Mouse (Mus musculus) limb, embryonic 11.5 days (tissue): Measurements from ENCODE around the gene Vsir. TPM values are rescaled to one million over a fixed set of nuclear protein-coding genes. Genes with fewer than 3 reads are reported as not detected.

Experiments
- ATAC-seq: fragments of 200-750 bp; cut with Nextera tagmentation; 2 replicates; pipeline ENCODE4 v1.8.0; 2017; ENCODE audit warnings: low read depth; ENCODE audit not compliant: insufficient number of reproducible peaks, low FRiP score, low TSS enrichment
- DNase-seq: peaks from one replicate; pipeline ENCODE4 v3.0.0-alpha.2; 2015; ENCODE audit warnings: low spot score
- H3K27ac ChIP-seq: fragments of 300-500 bp; sonication (generic); replicated peaks from 2 replicates; pipeline ENCODE4 v1.5.1; 2014; ENCODE audit warnings: low read depth, mild to moderate bottlenecking, low read length
- H3K27me3 ChIP-seq: fragments of 300-500 bp; sonication (generic); 2 replicates; pipeline ENCODE4 v1.6.1; 2014; ENCODE audit warnings: mild to moderate bottlenecking, low read length, mixed read lengths; ENCODE audit not compliant: control insufficient read depth, insufficient read depth
- H3K36me3 ChIP-seq: fragments of 300-500 bp; sonication (generic); 2 replicates; pipeline ENCODE4 v1.6.1; 2014; ENCODE audit warnings: mild to moderate bottlenecking, low read length, moderate library complexity, mixed read lengths; ENCODE audit not compliant: control insufficient read depth, insufficient read depth
- H3K4me1 ChIP-seq: fragments of 300-500 bp; sonication (generic); 2 replicates; pipeline ENCODE4 v1.6.1; 2014; ENCODE audit warnings: low read length, mixed read lengths; ENCODE audit not compliant: control insufficient read depth, insufficient read depth
- H3K4me2 ChIP-seq: fragments of 300-500 bp; sonication (generic); 2 replicates; pipeline ENCODE4 v1.6.1; 2014; ENCODE audit warnings: low read depth, mild to moderate bottlenecking, moderate library complexity; ENCODE audit not compliant: severe bottlenecking
- H3K4me3 ChIP-seq: fragments of 300-500 bp; sonication (generic); 2 replicates; pipeline ENCODE4 v1.5.1; 2014; ENCODE audit warnings: low read depth, low read length
- H3K9ac ChIP-seq: fragments of 300-500 bp; sonication (generic); 2 replicates; pipeline ENCODE4 v1.6.1; 2014; ENCODE audit warnings: mild to moderate bottlenecking, low read length
- H3K9me3 ChIP-seq: fragments of 300-500 bp; sonication (generic); 2 replicates; pipeline ENCODE4 v1.6.1; 2016; ENCODE audit warnings: low read length; ENCODE audit not compliant: control insufficient read depth
- WGBS: fragments of 180-500 bp; shearing (Covaris S2); extraction: QIAGEN DNeasy Blood & Tissue Kit; methylation state at CpG from one replicate; pipeline ENCODE4 v1.1.7; 2014; 5-methylcytosine and 5-hydroxymethylcytosine counted together
- polyA plus RNA-seq: library from polyadenylated mRNA; unstranded; fragments of >200 nt; fragmentation: Nextera tagmentation; extraction: Ambion mirVana; gene quantifications from 2 replicates; pipeline ENCODE4 v1.2.1, GENCODE M21; 2014

The Vsir gene
- polyA plus RNA-seq, 1 experiment from 2014 or later: 2.4 TPM

DNA sequence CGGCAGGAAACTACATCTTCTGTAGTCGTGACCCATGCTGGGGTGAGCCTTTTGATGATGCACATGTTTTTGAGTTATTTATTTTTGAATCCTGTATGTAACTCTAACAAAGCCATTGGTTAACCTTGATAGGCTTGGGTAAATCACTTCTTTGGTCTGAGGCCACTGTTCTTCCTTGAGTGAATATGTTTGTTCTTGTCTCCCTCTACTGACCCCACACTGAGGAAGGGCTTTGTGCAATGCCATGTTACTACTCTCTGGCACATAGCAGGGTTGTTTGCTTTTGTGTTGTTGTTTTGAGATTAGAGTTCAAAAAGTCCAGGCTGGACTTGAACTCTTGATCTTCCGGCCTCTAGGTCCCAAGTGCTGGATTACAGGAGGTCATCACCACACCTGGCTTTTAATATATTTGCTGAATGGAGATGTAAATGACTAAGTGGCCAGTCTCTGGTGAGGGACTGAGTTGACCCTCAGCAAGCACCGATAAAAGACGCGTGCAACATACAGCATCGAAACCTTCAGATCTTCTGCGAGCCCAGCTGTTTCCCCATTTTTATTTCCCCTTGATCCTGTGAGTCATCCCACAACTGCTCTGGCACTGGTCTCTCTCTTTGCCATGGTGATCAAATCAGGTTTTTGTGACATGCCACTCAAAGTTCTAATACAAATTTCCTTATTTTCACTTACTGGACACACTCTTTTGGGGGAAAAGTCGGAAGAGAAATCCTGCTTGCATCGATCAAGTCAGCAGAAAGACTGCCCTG lies 51.6 kb downstream of the Vsir start:
- no peak overlapping the region for H3K4me2 ChIP-seq

DNA sequence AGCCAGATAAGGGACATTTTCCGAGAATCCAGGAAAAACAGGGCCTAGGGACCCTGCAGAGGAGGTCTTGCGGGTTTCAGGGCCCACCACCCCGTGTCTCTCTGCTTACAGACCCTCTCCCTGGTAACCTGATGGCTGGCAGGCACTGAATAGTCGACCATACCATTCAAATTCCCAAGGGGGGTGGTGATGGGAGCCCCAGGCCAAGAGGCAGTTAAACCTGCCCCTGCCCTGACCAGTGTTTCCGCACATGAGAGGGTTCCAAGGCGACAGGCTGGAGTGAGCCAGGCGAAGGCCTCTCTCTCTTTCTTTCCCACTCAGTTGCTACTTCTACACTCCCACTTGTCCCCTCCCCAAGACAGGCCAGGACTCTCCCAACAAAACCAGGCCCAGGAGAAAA lies 52.8 kb downstream of the Vsir start, which contains the start of gene Gm17455:
TSS of gene Gm17455 (plus strand) at position 278 of the 400 bp plus-strand sequence.
- Histone ChIP-seq H3K9me3 (no peaks in the 10 kb centered on the region), H3K4me3 (no peak within 1 kb of the TSS), H3K27me3 (no peaks in the 10 kb centered on the region), H3K4me2 (no peak within 1 kb of the TSS), H3K27ac (no peak within 1 kb of the TSS), H3K36me3 (no peaks in the 10 kb centered on the region), H3K9ac (0 out of 2 replicates have a peak within 1 kb of the TSS, but pooled peaks have one; percentile 3), H3K4me1 (no peaks in the 10 kb centered on the region)
- DNase-seq (no peak), ATAC-seq (no peak)
- 49% methylated on average over 7 of the region's 7 CpGs for WGBS

More for the DNA sequence above, 51.6 kb downstream of the Vsir start:
- Histone ChIP-seq H3K9me3 (no peaks in the 10 kb centered on the region), H3K4me3 (no peak overlapping the region), H3K27ac (no peak overlapping the region), H3K27me3 (no peaks in the 10 kb centered on the region), H3K4me1 (no peaks in the 10 kb centered on the region), H3K36me3 (no peaks in the 10 kb centered on the region), H3K9ac (no peak overlapping the region)
- WGBS: 91% methylated on average over 10 of the region's 10 CpGs
- ATAC-seq (no peak), DNase-seq (no peak)

DNA sequence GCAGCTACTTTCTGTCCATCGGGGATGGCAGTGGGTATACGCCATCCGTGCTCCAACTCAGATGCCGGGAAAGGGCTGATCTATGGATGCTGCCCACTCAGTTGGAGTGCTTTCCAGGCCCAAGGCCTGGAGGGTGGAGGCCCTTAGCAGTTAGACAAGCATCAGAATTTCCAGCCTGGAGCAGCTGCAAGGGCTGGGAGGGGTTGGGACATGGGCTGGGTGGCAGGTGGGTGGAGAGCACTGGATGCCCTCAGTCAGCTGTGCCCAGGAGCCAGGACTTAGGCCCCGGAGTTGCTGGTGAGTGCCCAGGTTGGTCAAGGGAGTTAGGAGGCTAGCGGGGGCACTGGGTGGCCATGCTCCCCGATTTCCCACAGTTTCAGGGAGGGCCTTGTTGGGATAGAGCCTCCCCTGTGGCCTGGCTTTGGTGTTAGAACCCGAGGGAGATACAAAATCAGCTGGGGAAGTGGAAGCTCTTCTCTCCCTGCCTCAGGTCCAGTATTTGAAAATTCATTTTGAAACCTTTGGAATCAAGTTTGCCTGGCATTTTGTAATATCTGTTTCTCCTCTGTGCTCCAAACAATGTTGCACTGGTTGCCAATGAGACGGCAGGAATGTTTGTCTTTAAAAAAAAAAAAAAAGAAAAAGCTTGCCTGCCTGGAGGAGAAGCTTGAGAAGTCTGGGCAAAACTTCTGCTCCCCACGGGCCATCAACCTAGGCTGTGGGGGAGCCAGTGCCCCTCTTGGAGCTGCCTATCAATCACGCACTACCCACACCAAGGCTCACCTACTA lies 54.0 kb downstream of the Vsir start:
- no peak for ATAC-seq
- no peak overlapping the region for H3K4me2 ChIP-seq
- 82% methylated on average over 11 of the region's 11 CpGs for WGBS
- DNase-seq: no peak
- no peak overlapping the region for H3K4me3 ChIP-seq
- no peaks in the 10 kb centered on the region for H3K36me3 ChIP-seq
- H3K4me1 ChIP-seq: no peaks in the 10 kb centered on the region
- H3K9ac ChIP-seq: no peak overlapping the region
- H3K9me3 ChIP-seq: no peaks in the 10 kb centered on the region
- no peak overlapping the region for H3K27ac ChIP-seq
- H3K27me3 ChIP-seq: no peaks in the 10 kb centered on the region

- Histone ChIP-seq H3K36me3 (no peaks in the 10 kb centered on the region), H3K27me3 (no peaks in the 10 kb centered on the region), H3K27ac (no peak overlapping the region), H3K4me3 (no peak overlapping the region), H3K4me2 (no peak overlapping the region), H3K9ac (no peak overlapping the region), H3K4me1 (no peaks in the 10 kb centered on the region), H3K9me3 (no peaks in the 10 kb centered on the region)
- DNase-seq: no peak
- WGBS: 66% methylated on average over 7 of the region's 7 CpGs
- no peak for ATAC-seq
Observed at GRCm38 (mm10) chr10:60405460-60406177, 59.0 kb downstream of the Vsir start.

DNA sequence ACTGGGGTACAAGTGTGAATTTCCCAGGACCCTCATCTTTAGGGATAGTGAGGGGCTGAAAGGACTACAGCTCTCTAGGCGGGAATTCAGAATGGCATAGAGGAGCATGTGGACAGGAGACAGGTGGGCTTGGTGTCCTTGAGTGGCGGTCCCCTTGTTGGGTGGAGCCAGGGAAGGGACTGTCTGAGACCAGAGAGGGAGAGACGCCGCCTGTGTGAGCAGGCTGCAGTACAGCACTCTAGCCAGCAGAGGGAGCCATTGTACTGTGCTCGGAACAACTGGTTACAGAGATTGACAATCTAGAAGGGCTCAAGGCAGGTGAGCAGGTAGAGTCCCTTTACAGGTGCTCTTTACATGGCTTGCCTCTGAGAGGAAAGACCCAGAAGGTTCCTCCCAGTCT lies 61.2 kb downstream of the Vsir start:
- no peaks in the 10 kb centered on the region for H3K9me3 ChIP-seq
- H3K27ac ChIP-seq: no peak overlapping the region
- H3K4me3 ChIP-seq: no peak overlapping the region
- no peak overlapping the region for H3K4me2 ChIP-seq
- no peaks in the 10 kb centered on the region for H3K4me1 ChIP-seq
- DNase-seq (peak; percentile 85), ATAC-seq (no peak)
- 4% methylated on average over 5 of the region's 5 CpGs for WGBS
- H3K36me3 ChIP-seq: no peaks in the 10 kb centered on the region
- no peaks in the 10 kb centered on the region for H3K27me3 ChIP-seq
- no peak overlapping the region for H3K9ac ChIP-seq

- Histone ChIP-seq H3K36me3 (no peaks in the 10 kb centered on the region), H3K9ac (no peak overlapping the region), H3K9me3 (no peaks in the 10 kb centered on the region), H3K4me2 (no peak overlapping the region), H3K4me3 (no peak overlapping the region), H3K4me1 (no peaks in the 10 kb centered on the region), H3K27me3 (no peaks in the 10 kb centered on the region), H3K27ac (no peak overlapping the region)
- ATAC-seq (no peak), DNase-seq (peak; percentile 24)
- WGBS: 26% methylated on average over 5 of the region's 5 CpGs
Observed at GRCm38 (mm10) chr10:60411794-60412193, 65.1 kb downstream of the Vsir start.

- no peak for ATAC-seq
- DNase-seq: no peak
- Histone ChIP-seq H3K27ac (no peak overlapping the region), H3K27me3 (no peaks in the 10 kb centered on the region), H3K36me3 (no peaks in the 10 kb centered on the region), H3K9me3 (no peaks in the 10 kb centered on the region), H3K4me3 (no peak overlapping the region), H3K9ac (no peak overlapping the region), H3K4me1 (no peaks in the 10 kb centered on the region), H3K4me2 (no peak overlapping the region)
- 88% methylated on average over 2 of the region's 2 CpGs for WGBS
Observed at GRCm38 (mm10) chr10:60413756-60414155, 67.1 kb downstream of the Vsir start.

DNA sequence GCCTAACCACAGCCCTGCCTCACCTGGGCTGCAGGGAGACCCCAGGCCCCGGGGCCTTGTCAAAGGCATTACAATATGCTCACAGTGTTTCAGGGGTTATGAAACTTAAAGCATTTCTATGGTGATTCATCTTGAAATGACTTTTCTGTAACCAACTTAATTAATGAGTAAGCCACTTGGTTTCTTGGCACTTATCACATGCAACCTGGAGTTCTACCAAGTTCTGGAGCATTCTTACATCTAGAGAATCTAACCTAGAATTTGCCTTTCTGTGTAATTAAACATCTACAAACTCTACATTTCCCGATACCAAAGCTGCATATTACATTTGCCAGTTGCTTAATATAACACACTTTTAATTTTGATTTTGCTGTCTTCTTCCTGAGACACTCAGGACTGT lies 70.4 kb downstream of the Vsir start:
- no peak overlapping the region for H3K4me3 ChIP-seq
- no peak for DNase-seq
- H3K4me1 ChIP-seq: no peaks in the 10 kb centered on the region
- H3K4me2 ChIP-seq: no peak overlapping the region
- WGBS: 84% methylated on average over 2 of the region's 2 CpGs
- ATAC-seq: no peak
- no peak overlapping the region for H3K27ac ChIP-seq
- H3K36me3 ChIP-seq: no peaks in the 10 kb centered on the region
- no peaks in the 10 kb centered on the region for H3K27me3 ChIP-seq
- H3K9ac ChIP-seq: no peak overlapping the region
- H3K9me3 ChIP-seq: no peaks in the 10 kb centered on the region
